16 mouse cellular contexts compared by ENCODE assay signal in genomic region chr1:34896102-34896501, GRCm38 (mm10).
"Had no signal": no experiment of that assay in that cellular context is flagged by ENCODE, and none has a peak within 500 bp of the region (broad histone marks: within the 10 kb centered on the region; RNA-seq: fewer than 3 reads in every experiment).

No protein-coding gene starts in this region.

- H3K9me3 ChIP-seq: kidney, embryonic 15.5 days; limb, embryonic 15.5 days; liver, embryonic 12.5 days; midbrain, embryonic 10.5 days; neural tube, embryonic 12.5 days had no signal

- DNase-seq: kidney, adult 11 months; kidney, postnatal 14 days; layer of hippocampus, adult 9-11 months; layer of hippocampus, postnatal 36 days; lung, embryonic 14.5 days; lung, postnatal 10 days; lung, postnatal 4 days; right cerebral cortex, postnatal 4 days; spleen, adult 18-20 months; thymus, postnatal 4 days had no signal

- H3K36me3 ChIP-seq: kidney, embryonic 15.5 days; limb, embryonic 15.5 days; liver, embryonic 12.5 days; midbrain, embryonic 10.5 days; neural tube, embryonic 12.5 days had no signal

- H3K27me3 ChIP-seq: kidney, embryonic 15.5 days; neural tube, embryonic 12.5 days had no signal

- H3K27ac ChIP-seq: kidney, embryonic 15.5 days; limb, embryonic 15.5 days; liver, embryonic 12.5 days; midbrain, embryonic 10.5 days; neural tube, embryonic 12.5 days had no signal

- H3K4me3 ChIP-seq: kidney, embryonic 15.5 days; limb, embryonic 15.5 days; liver, embryonic 12.5 days; midbrain, embryonic 10.5 days; myocyte; neural tube, embryonic 12.5 days had no signal

- ATAC-seq: liver, embryonic 12.5 days had no signal

- H3K4me2 ChIP-seq: kidney, embryonic 15.5 days; limb, embryonic 15.5 days; liver, embryonic 12.5 days; lung, embryonic 14.5 days; neural tube, embryonic 12.5 days had no signal

- H3K4me1 ChIP-seq: kidney, embryonic 15.5 days; limb, embryonic 15.5 days; liver, embryonic 12.5 days; midbrain, embryonic 10.5 days; neural tube, embryonic 12.5 days had no signal

- H3K9ac ChIP-seq: kidney, embryonic 15.5 days; limb, embryonic 15.5 days; liver, embryonic 12.5 days; lung, embryonic 14.5 days; neural tube, embryonic 12.5 days had no signal
